Mouse (Mus musculus): ENCODE data around the gene Mvb12b.
A peak's percentile ranks its signal among the peaks of the same experiment; 100 is the strongest.

Gene Mvb12b

GRCm38 (mm10) chr2:33808032-33808431 lies 79.7 kb downstream of the Mvb12b start:
- DNase-seq = no peak

GRCm38 (mm10) chr2:33805640-33806039 lies 82.1 kb downstream of the Mvb12b start:
- no peak for DNase-seq

GRCm38 (mm10) chr2:33803717-33804214 lies 84.0 kb downstream of the Mvb12b start:
- no peak for DNase-seq

GRCm38 (mm10) chr2:33803083-33803615 lies 84.6 kb downstream of the Mvb12b start:
- DNase-seq = no peak

GRCm38 (mm10) chr2:33801760-33802159 lies 86.0 kb downstream of the Mvb12b start:
- no peak for DNase-seq

- no peak for DNase-seq
These were observed 86.4 kb downstream of the Mvb12b start for GRCm38 (mm10) chr2:33801336-33801735.

- no peak for DNase-seq
These were observed 87.5 kb downstream of the Mvb12b start for GRCm38 (mm10) chr2:33800221-33800620.

GRCm38 (mm10) chr2:33795716-33796472 lies 91.9 kb downstream of the Mvb12b start:
- DNase-seq = no peak

- DNase-seq = peak; percentile 23
These were observed 92.7 kb downstream of the Mvb12b start for GRCm38 (mm10) chr2:33795001-33795580.

- peak; percentile 63 for DNase-seq
These were observed 93.3 kb downstream of the Mvb12b start for GRCm38 (mm10) chr2:33794483-33794882.

GRCm38 (mm10) chr2:33790301-33790700 lies 97.4 kb downstream of the Mvb12b start:
- DNase-seq = no peak

GRCm38 (mm10) chr2:33789732-33790131 lies 98.0 kb downstream of the Mvb12b start:
- DNase-seq = no peak

- DNase-seq = no peak
These were observed 98.5 kb downstream of the Mvb12b start for GRCm38 (mm10) chr2:33789279-33789678.

- DNase-seq = no peak
These were observed 98.9 kb downstream of the Mvb12b start for GRCm38 (mm10) chr2:33788851-33789250.

- DNase-seq = no peak
These were observed 99.6 kb downstream of the Mvb12b start for GRCm38 (mm10) chr2:33788131-33788530.

- no peak for DNase-seq
These were observed 101.7 kb downstream of the Mvb12b start for GRCm38 (mm10) chr2:33786064-33786463.

- peak; percentile 75 for DNase-seq
These were observed 102.2 kb downstream of the Mvb12b start for GRCm38 (mm10) chr2:33785596-33785995.

- no peak for DNase-seq
These were observed 103.0 kb downstream of the Mvb12b start for GRCm38 (mm10) chr2:33784721-33785120.

GRCm38 (mm10) chr2:33783419-33783818 lies 104.3 kb downstream of the Mvb12b start:
- DNase-seq = peak; percentile 75

GRCm38 (mm10) chr2:33781655-33782400 lies 105.9 kb downstream of the Mvb12b start:
- no peak for DNase-seq

GRCm38 (mm10) chr2:33778466-33778865 lies 109.3 kb downstream of the Mvb12b start:
- DNase-seq = peak; percentile 79

- DNase-seq = no peak
These were observed 110.7 kb downstream of the Mvb12b start for GRCm38 (mm10) chr2:33777051-33777450.

- peak; percentile 52 for DNase-seq
These were observed 112.9 kb downstream of the Mvb12b start for GRCm38 (mm10) chr2:33774884-33775283.
